Mouse (Mus musculus): ENCODE data around the gene Ccdc169.
"Not testable (repeated sequence)": the region's sequence is repeated elsewhere in the genome, so short reads cannot be mapped to it uniquely, and the experiment has no call there.

The Ccdc169 gene

GRCm38 (mm10) chr3:55203621-55204020, 66.5 kb downstream of the Ccdc169 start:
- not testable (repeated sequence) for DNase-seq

DNA sequence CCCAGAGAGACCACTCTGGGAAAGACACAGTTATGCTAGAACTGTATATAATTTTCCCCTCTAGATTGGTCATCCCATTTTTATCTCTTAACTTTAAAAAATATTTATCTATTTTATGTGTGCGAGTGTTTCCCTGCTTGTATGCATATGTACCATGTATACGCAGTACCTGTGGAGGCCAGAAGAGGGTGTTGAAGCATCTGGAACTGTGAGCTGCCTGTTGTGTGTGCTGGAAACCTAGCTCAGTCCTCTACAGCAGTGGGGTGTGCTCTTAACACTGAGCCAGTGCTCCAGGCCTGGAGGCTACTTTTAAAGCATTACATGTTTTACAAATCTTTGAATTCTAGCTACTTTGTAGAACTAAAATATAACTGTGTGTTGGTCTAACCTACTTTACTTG, 69.3 kb downstream of the Ccdc169 start:
- no peak for DNase-seq

GRCm38 (mm10) chr3:55207665-55208064, 70.5 kb downstream of the Ccdc169 start:
- DNase-seq = no peak

- DNase-seq = no peak
Measured at GRCm38 (mm10) chr3:55212254-55212653, 75.1 kb downstream of the Ccdc169 start.

DNA sequence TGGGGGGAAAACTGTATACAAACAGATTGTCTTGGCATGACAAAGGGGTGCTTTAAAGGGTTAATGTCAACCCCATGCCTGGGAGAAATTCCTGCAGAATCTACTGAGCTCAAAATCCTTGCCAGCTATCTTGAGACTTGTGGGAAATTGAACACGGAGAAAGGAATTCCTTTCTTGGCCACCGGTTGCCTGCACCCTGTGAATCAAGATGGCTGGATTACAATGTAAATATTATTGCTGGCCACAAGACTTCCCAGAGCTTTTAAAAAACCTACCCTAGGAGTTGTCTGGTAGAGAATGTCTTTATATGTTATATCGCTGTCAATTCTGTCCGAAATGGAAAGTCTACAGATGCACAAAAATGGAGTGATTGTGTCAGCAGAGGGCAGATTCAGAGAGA, 76.6 kb downstream of the Ccdc169 start:
- DNase-seq = no peak

DNA sequence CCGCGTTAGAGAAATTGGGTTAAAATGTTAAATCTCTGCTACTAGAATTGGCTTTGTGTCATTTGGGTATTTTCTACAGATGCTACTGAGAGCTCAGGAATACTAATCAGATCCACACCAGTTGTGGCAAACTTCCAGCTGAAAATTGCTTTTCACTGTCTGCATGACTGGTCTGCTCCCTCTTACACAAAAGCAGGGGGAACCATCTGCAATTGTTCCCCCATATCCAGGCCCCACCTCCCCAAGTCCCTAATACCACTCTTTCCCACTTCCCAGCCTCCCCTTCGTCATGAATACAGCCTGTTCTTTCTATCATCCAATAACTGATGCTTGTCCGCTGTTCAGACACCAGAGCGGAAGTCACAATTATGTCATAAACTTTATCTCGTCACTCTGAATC, 77.3 kb downstream of the Ccdc169 start:
- no peak for DNase-seq

- DNase-seq = no peak
Measured at GRCm38 (mm10) chr3:55222502-55222901, 85.4 kb downstream of the Ccdc169 start.

Measured in right cerebral cortex, postnatal 25 days (tissue).